Mouse (Mus musculus) layer of hippocampus, adult 2 months (tissue): ENCODE results near the gene B3galt4. TPM values are rescaled to one million over a fixed set of nuclear protein-coding genes. Genes with fewer than 3 reads are reported as not detected.

Experiments used
- DNase-seq, 2 experiments: peaks; one replicate each; pipeline ENCODE4 v3.0.0; 2022; ENCODE audit warnings: low spot score in 2 of 2
- H3K27ac ChIP-seq: fragments of 200-600 bp; 2 replicates; pipeline ENCODE4 v1.8.1; 2022
- H3K4me3 ChIP-seq: fragments of 200-600 bp; 2 replicates; pipeline ENCODE4 v1.8.1; 2022; ENCODE audit warnings: mild to moderate bottlenecking
- CTCF ChIP-seq: fragments of 200-600 bp; conservative IDR thresholded peaks from 2 replicates; pipeline ENCODE4 v1.8.1; 2022; ENCODE audit warnings: antibody characterized with exemption, mild to moderate bottlenecking, moderate library complexity
- total RNA-seq, 2 experiments: library from RNA; stranded (reverse); gene quantifications; 2 replicates each; pipeline ENCODE4 v1.2.3; 2021

Gene B3galt4
- total RNA-seq, 2 experiments from 2014 or later = 6.3 TPM

- no peak for DNase-seq
Observed at GRCm38 (mm10) chr17:33980181-33981035, 29.1 kb upstream of the B3galt4 start.

GRCm38 (mm10) chr17:33979512-33980050 is 28.3 kb upstream of the B3galt4 start:
- Histone ChIP-seq H3K4me3 (no peak overlapping the region), H3K27ac (no peak overlapping the region)
- no peak for TF ChIP-seq CTCF
- DNase-seq = no peak

More at GRCm38 (mm10) chr17:33980181-33981035, 29.1 kb upstream of the B3galt4 start:
- no peak for TF ChIP-seq CTCF
- Histone ChIP-seq H3K27ac (peak overlapping the region; percentile 71; the same call in 1 of the 2 replicates), H3K4me3 (no peak overlapping the region)

GRCm38 (mm10) chr17:33978631-33979031 is 27.3 kb upstream of the B3galt4 start:
- no peak for DNase-seq
- no peak for TF ChIP-seq CTCF
- Histone ChIP-seq H3K4me3 (peak overlapping the region; percentile 51), H3K27ac (0 out of 2 replicates have a peak overlapping the region, but pooled peaks have one; percentile 7)

DNA sequence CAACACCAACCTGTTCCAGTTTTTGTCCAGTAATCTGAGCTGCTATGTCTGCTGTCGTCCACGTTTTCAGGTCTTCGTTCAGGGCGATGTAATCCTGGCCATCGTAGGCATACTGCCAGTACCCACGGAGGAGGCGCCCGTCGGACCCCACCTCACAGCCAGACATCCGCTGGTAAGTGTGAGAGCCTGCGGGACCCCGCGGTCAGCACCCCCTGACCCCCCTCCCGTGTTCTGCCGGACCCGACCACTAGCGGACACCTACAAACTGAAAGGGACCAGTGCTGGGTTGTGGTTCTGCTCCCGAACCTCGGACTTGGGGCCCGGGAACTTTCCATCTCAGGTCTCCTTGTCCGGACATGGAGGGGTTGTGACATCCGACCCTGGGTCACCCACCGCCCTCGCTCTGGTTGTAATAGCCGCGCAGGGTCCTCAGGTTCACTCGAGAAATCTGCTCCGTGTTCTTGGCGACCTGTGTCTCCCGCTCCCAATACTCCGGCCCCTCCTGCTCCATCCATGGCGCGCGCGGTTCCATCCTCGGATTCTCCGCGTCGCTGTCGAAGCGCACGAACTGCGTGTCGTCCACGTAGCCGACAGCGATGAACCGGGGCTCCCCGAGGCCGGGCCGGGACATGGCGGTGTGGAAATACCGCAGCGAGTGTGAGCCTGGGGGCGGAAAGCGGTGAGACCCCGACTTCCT is 26.7 kb upstream of the B3galt4 start:
- Histone ChIP-seq H3K4me3 (peak overlapping the region; percentile 51), H3K27ac (0 out of 2 replicates have a peak overlapping the region, but pooled peaks have one; percentile 7)
- no peak for DNase-seq
- TF ChIP-seq CTCF = no peak

DNA sequence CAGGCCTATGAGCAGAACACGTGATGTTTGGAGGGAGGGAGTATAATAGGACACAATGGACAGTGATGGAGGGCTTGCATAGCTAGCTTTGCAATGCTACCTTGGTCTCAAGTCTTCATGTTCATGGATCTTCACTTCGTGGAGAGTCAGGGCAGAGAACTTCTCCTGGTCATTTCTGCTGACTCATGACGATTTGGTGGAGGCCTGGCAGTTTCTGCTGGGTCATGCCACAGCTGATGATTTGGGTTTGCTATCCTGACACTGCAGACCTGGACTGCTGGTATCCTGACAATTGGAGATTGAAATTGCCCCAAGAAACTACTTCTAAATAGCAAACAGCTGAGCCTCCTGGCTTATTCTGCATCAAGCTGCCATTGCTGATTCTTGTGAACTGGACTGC is 22.3 kb upstream of the B3galt4 start:
- Histone ChIP-seq H3K4me3 (no peak overlapping the region), H3K27ac (no peak overlapping the region)
- TF ChIP-seq CTCF = no peak
- DNase-seq = no peak

DNA sequence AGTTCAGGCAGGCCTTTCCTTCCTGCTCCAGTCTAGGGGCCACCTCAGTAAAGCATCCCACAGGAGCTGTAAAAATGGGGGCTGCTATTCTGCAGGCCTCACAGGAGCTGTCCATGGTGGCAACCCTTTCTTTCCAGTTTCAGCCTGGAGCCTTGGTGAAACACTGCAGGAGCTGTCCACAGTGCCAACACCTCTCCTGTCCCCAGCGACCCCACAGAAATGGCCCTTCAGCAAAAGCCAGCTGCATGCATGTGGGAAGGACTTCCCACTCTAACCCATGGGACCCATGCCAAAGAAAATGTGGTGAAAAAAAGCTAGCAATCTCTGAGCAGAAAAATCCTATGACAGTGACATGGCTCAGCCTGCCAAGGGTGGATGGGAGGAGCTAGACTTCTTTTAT is 21.4 kb upstream of the B3galt4 start:
- TF ChIP-seq CTCF = no peak
- H3K4me3 ChIP-seq = no peak overlapping the region
- DNase-seq = no peak
- no peak overlapping the region for H3K27ac ChIP-seq

DNA sequence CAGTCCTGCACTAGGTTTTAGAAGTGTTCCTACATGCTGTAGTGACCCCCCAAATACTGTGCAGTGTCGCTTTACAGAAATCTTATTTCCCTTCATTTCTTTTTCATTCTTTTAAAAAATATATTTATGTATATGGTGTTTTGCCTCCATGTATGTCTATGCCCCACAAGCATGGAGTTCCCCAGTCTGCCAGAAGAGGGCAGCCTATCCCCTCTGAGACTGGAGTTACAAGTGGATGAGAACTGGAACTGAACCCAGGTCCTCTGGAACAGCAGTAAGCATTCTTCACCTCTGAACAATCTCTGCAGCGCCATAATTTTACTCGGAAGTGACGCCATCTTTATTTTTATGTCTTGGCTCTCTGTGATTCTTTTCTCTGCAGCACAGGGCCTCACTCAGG is 18.1 kb upstream of the B3galt4 start:
- no peak overlapping the region for H3K4me3 ChIP-seq
- no peak; the same call in 1 of the 2 replicates for TF ChIP-seq CTCF
- H3K27ac ChIP-seq = no peak overlapping the region
- no peak for DNase-seq

DNA sequence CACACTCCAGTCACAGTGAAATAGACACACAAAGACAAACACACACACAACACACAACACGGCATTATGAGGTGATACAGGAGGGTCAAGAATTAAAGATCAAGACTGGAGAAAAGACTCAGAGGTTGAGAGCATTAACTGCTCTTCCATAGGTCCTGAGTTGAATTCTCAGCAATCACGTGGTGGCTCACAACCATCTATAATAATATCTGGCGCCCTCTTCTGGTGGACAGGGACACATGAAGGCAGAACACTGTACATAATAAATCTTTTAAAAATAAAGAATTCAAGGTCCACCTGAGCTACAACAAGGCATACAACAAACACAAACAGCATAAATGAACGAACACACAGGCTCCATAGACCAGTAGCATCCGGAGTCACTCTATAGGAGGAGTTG is 17.6 kb upstream of the B3galt4 start:
- no peak for TF ChIP-seq CTCF
- DNase-seq = no peak
- Histone ChIP-seq H3K27ac (no peak overlapping the region), H3K4me3 (no peak overlapping the region)

DNA sequence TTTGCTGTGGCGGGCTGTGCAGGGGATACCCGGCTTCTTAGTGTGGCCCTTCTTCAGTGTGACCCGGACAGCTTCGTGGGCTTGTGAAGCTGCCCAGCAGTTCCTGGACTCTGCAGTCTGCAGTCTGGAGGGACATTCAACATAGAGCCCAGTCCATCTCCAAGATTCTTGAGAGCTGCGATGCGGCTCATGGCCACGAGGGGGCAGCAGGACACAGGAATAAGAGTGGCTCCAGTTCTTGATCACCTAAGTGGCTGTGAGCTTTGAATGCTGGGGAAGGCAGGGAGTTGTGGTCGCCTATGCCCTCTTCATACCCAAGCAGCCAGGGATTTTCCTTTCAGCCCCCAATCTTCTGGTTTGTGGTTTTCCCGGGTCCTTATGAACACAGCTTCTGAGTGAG is 17.2 kb upstream of the B3galt4 start:
- peak; percentile 78 for TF ChIP-seq CTCF
- Histone ChIP-seq H3K4me3 (no peak overlapping the region), H3K27ac (no peak overlapping the region)
- peak; percentile 61 to 79 for DNase-seq

DNA sequence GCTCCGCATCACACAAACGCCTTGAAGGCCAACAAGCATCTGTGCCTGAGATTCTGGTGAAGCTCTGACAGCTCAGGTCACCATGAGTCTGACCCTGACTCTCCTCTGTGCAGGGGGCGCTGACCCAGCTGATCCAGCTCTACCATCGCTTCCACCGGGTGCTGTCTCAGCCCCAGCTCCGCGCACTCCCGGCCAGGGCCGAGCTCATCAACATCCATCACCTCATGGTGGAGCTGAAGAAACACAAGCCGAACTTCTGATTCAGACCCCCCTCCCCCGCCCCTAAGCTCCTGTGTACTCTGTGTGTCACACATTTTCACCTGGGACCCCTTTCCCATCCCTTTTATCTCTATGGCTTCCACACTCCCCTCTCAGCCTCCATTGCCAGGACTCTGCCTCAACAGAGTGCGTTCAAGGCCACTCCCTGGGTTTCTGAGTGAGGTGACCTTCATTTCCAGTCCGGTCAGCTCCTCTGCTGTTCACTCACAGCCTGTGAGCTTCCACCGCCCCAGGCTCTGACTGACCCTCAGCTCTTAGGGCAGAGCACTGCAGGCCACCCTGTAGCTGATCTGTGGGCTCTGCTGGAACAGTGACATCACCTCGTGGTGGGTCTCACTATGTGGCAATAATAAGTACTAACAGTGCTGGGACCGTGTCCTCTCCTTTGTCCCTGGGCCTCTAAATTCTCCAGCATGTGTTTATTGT is 14.7 kb upstream of the B3galt4 start:
- no peak for DNase-seq
- H3K4me3 ChIP-seq = no peak overlapping the region
- TF ChIP-seq CTCF = no peak
- no peak overlapping the region for H3K27ac ChIP-seq

- DNase-seq = no peak
- H3K27ac ChIP-seq = no peak overlapping the region
- H3K4me3 ChIP-seq = no peak overlapping the region
- TF ChIP-seq CTCF = no peak
Observed at GRCm38 (mm10) chr17:33965082-33965845, 14.0 kb upstream of the B3galt4 start.

DNA sequence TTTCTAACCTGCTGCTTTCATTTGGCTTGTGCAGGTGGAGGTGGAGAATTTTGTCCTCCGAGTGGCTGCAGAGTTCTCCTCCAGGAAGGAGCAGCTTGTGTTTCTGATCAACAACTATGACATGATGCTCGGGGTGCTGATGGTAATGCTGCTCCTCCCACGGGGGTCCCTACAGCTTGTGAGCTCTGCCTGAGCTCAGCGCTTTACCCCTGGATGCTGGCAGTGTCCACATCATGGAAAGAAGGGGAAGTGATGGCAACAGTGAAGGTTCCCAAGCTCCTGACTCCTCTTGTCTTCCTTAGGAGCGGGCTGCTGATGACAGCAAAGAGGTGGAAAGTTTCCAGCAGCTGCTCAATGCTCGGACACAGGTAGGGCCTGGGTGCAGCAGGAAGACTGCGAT is 11.6 kb upstream of the B3galt4 start:
- H3K27ac ChIP-seq = no peak overlapping the region
- DNase-seq = no peak
- TF ChIP-seq CTCF = no peak
- H3K4me3 ChIP-seq = no peak overlapping the region
